Mouse (Mus musculus): ENCODE measurements around the gene Tcf7l2. TPM values are rescaled to one million over a fixed set of nuclear protein-coding genes. Genes with fewer than 3 reads are reported as not detected.

Gene Tcf7l2
- polyA plus RNA-seq, 1 experiment = 45.3 TPM

DNA sequence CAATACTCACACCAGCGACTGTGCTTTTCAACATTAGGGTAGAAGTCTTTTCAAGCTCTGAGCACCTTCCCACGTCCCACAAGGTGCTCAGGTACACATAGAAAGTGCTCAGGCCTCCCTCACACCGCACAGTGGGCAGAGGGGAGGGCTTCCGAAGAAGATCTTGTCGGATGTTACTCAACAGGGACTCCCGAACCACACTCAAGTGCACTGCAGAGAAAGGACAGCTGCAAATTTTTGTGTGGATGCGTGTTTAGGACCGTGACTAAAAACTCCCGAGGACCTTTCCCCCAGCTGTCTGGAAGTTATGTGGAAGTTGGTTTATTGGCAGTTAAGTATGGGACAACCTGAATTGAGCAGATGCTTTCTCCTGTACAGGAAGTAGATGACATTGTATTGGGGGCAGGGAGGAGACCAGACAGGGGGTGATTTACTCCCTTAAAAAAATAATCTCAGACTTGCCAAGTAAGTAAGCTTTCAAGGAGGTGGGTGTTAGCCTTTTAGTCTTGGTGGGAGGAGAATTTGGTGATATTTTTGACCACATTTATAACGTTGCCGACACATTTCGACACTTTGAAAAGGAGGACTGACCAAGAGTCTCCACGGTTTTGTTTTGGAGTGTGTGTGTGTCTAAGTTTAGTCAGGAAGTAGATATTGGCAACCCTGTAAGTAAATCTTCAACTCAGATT lies 5.8 kb downstream of the Tcf7l2 start:
- peaks cover 26% of the 10 kb centered on the region; the same call in 1 of the 2 replicates for H3K36me3 ChIP-seq (ENCODE audit: control insufficient read depth, insufficient read depth, low read length)
- no peak overlapping the region for H3K27ac ChIP-seq (ENCODE audit: insufficient read depth, low read depth, low read length)
- TF ChIP-seq POLR2A (IDR thresholded peaks at IDR 0.05; ENCODE audit: low read depth, low read length) (no peak), CTCF (IDR thresholded peaks at IDR 0.05; ENCODE audit: extremely low read depth, insufficient read length, insufficient replicate concordance, low read depth, low read length) (no peak)
- H3K4me3 ChIP-seq (ENCODE audit: low read depth, low read length) = no peak overlapping the region
- no peaks in the 10 kb centered on the region; the same call in 1 of the 2 replicates for H3K27me3 ChIP-seq (ENCODE audit: control insufficient read depth, insufficient read depth, low read length)
- WGBS = 43% methylated on average over 13 of the region's 13 CpGs
- no peaks in the 10 kb centered on the region; the same call in 1 of the 2 replicates for H3K4me1 ChIP-seq (ENCODE audit: control insufficient read depth, insufficient read depth, insufficient read length, low read length)

DNA sequence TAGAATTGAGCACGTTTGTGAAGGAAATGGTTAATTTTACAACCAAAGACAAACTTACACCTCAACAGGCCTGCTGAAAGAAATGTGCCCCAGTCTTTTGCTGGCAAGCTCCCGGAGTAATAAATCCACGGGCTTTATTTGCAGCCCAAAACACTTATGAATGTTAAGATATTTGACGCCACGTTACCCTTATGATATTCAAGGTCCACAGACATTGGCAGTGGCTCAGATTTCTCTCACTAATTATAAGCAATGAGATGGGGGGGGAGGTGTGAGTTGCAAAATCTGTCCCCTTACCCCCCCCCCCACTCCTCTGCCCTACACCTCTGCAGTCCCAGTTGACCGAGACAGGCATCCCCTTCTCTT lies 6.3 kb downstream of the Tcf7l2 start:
- no peaks in the 10 kb centered on the region; the same call in 1 of the 2 replicates for H3K4me1 ChIP-seq (ENCODE audit: control insufficient read depth, insufficient read depth, insufficient read length, low read length)
- no peak overlapping the region for H3K4me3 ChIP-seq (ENCODE audit: low read depth, low read length)
- no peak overlapping the region for H3K27ac ChIP-seq (ENCODE audit: insufficient read depth, low read depth, low read length)
- WGBS = 36% methylated on average over 6 of the region's 6 CpGs
- TF ChIP-seq POLR2A (IDR thresholded peaks at IDR 0.05; ENCODE audit: low read depth, low read length) = no peak
- no peak for TF ChIP-seq CTCF (IDR thresholded peaks at IDR 0.05; ENCODE audit: extremely low read depth, insufficient read length, insufficient replicate concordance, low read depth, low read length)
- peaks cover 28% of the 10 kb centered on the region; the same call in 1 of the 2 replicates for H3K36me3 ChIP-seq (ENCODE audit: control insufficient read depth, insufficient read depth, low read length)
- H3K27me3 ChIP-seq (ENCODE audit: control insufficient read depth, insufficient read depth, low read length) = no peaks in the 10 kb centered on the region

DNA sequence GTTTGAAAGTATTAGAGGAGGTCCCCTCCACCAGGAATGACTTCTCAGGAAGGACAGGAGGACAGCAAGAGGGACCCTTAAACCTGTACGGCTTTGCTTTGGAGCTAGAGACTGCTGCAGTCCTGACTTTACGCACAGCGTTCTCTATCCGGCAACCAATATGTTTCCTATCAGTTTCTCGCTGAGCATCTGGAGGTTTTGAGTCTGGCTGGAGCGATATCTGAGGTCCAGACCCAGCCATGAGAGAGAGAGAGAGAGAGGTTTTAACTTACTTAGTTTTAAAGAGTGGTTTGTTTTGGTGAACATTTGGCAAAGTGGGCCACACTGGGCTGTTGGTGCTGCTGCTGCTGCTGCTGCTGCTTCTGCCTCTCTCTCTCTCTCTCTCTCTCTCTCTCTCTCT lies 7.2 kb downstream of the Tcf7l2 start:
- 89% methylated on average over 6 of the region's 6 CpGs for WGBS
- H3K36me3 ChIP-seq (ENCODE audit: control insufficient read depth, insufficient read depth, low read length) = peaks cover 31% of the 10 kb centered on the region; the same call in 1 of the 2 replicates
- H3K4me3 ChIP-seq (ENCODE audit: low read depth, low read length) = no peak overlapping the region
- H3K27me3 ChIP-seq (ENCODE audit: control insufficient read depth, insufficient read depth, low read length) = no peaks in the 10 kb centered on the region
- no peak overlapping the region for H3K27ac ChIP-seq (ENCODE audit: insufficient read depth, low read depth, low read length)
- no peaks in the 10 kb centered on the region; the same call in 1 of the 2 replicates for H3K4me1 ChIP-seq (ENCODE audit: control insufficient read depth, insufficient read depth, insufficient read length, low read length)
- TF ChIP-seq CTCF (IDR thresholded peaks at IDR 0.05; ENCODE audit: extremely low read depth, insufficient read length, insufficient replicate concordance, low read depth, low read length) = no peak
- TF ChIP-seq POLR2A (IDR thresholded peaks at IDR 0.05; ENCODE audit: low read depth, low read length) = no peak

DNA sequence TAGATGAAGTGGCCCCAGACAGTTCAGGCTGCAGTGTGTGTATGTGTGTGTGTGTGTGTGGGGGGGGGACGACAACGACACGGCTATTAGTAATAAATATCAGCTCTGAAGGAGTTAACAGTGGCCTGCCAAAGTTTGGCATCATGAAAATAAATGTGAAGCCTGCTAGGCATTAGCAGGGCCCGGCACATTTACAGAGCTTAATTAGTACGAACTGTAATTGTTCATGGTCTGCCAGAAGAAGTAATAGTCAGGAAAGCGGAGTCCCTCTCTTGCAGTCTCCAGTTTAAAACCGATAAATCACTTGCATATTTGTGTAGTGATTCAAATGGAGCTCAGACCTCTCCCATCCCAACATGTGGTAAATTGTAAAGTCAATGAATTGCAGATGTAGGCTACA lies 7.9 kb downstream of the Tcf7l2 start:
- Histone ChIP-seq H3K36me3 (ENCODE audit: control insufficient read depth, insufficient read depth, low read length) (peaks cover 31% of the 10 kb centered on the region; the same call in 1 of the 2 replicates), H3K4me3 (ENCODE audit: low read depth, low read length) (no peak overlapping the region), H3K27me3 (ENCODE audit: control insufficient read depth, insufficient read depth, low read length) (no peaks in the 10 kb centered on the region), H3K27ac (ENCODE audit: insufficient read depth, low read depth, low read length) (no peak overlapping the region), H3K4me1 (ENCODE audit: control insufficient read depth, insufficient read depth, insufficient read length, low read length) (peaks cover 2% of the 10 kb centered on the region; the same call in 1 of the 2 replicates)
- no peak for TF ChIP-seq CTCF (IDR thresholded peaks at IDR 0.05; ENCODE audit: extremely low read depth, insufficient read length, insufficient replicate concordance, low read depth, low read length)
- no peak for TF ChIP-seq POLR2A (IDR thresholded peaks at IDR 0.05; ENCODE audit: low read depth, low read length)
- 84% methylated on average over 7 of the region's 7 CpGs for WGBS

DNA sequence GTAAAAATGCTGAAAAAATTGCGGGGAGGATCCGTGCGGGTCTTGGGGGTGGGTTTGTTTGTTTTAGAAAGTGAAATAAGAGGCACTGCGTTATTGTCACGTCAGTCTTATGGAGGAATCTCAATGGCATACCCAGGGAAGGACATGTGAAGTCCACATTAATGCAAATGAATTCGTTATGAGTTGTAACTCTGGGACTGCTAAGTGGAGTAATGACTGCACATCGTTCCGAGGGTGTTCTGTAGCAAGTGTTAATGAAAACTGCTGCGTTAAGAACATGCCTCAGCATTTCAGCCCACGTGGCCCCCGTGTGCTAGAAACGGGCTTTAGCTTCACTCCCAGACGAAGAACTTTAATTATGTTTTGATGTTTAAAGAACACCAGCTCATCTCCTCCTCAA lies 8.4 kb downstream of the Tcf7l2 start:
- Histone ChIP-seq H3K27ac (ENCODE audit: insufficient read depth, low read depth, low read length) (no peak overlapping the region), H3K4me1 (ENCODE audit: control insufficient read depth, insufficient read depth, insufficient read length, low read length) (peaks cover 2% of the 10 kb centered on the region; the same call in 1 of the 2 replicates), H3K4me3 (ENCODE audit: low read depth, low read length) (no peak overlapping the region), H3K27me3 (ENCODE audit: control insufficient read depth, insufficient read depth, low read length) (no peaks in the 10 kb centered on the region), H3K36me3 (ENCODE audit: control insufficient read depth, insufficient read depth, low read length) (peaks cover 34% of the 10 kb centered on the region; the same call in 1 of the 2 replicates)
- WGBS = 88% methylated on average over 13 of the region's 13 CpGs
- TF ChIP-seq CTCF (IDR thresholded peaks at IDR 0.05; ENCODE audit: extremely low read depth, insufficient read length, insufficient replicate concordance, low read depth, low read length) = no peak
- TF ChIP-seq POLR2A (IDR thresholded peaks at IDR 0.05; ENCODE audit: low read depth, low read length) = no peak

DNA sequence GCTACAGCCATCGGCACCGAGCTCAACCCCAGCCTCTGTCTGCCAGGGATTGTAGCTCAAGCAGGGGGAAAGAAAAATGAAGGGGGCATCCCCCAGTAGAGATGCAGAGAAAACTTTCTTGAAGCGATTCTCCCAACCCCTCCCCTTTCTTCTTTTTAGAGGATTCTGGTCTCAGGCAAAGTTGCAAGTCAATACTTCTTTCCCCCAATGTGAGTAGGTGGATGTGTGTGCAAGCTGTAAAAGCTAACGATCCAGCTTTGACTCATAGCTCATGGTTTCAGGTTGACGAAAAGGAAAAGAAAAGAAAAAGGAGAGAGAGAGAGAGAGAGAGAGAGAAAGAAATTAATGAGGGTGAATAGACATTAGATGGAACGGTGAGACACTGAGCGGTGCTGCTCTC lies 8.8 kb downstream of the Tcf7l2 start:
- no peaks in the 10 kb centered on the region for H3K27me3 ChIP-seq (ENCODE audit: control insufficient read depth, insufficient read depth, low read length)
- WGBS = 84% methylated on average over 7 of the region's 7 CpGs
- peaks cover 2% of the 10 kb centered on the region; the same call in 1 of the 2 replicates for H3K4me1 ChIP-seq (ENCODE audit: control insufficient read depth, insufficient read depth, insufficient read length, low read length)
- no peak overlapping the region for H3K27ac ChIP-seq (ENCODE audit: insufficient read depth, low read depth, low read length)
- TF ChIP-seq CTCF (IDR thresholded peaks at IDR 0.05; ENCODE audit: extremely low read depth, insufficient read length, insufficient replicate concordance, low read depth, low read length) = no peak
- TF ChIP-seq POLR2A (IDR thresholded peaks at IDR 0.05; ENCODE audit: low read depth, low read length) = no peak
- H3K4me3 ChIP-seq (ENCODE audit: low read depth, low read length) = no peak overlapping the region
- H3K36me3 ChIP-seq (ENCODE audit: control insufficient read depth, insufficient read depth, low read length) = peaks cover 34% of the 10 kb centered on the region; the same call in 1 of the 2 replicates

DNA sequence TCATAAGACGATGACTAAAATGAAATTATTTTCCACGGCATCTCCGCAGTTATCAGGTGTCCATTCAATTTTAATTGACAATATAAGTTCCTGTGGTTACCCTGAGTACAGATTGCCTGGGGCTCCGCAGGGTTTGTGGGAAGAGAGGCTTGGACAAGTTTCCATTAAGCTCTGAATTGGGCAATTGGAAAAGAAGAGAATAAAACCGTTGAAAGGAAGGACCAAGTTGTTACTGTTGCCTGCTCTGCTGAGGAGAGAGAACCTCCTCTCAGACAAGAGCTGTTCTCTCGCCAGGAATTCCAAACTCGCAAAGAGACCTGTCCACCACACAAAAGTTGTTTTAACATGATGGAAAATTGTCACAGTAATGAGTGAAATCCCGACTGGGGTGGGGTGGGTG lies 11.2 kb downstream of the Tcf7l2 start:
- no peaks in the 10 kb centered on the region for H3K27me3 ChIP-seq (ENCODE audit: control insufficient read depth, insufficient read depth, low read length)
- no peak for TF ChIP-seq CTCF (IDR thresholded peaks at IDR 0.05; ENCODE audit: extremely low read depth, insufficient read length, insufficient replicate concordance, low read depth, low read length)
- TF ChIP-seq POLR2A (IDR thresholded peaks at IDR 0.05; ENCODE audit: low read depth, low read length) = no peak
- 82% methylated on average over 8 of the region's 8 CpGs for WGBS
- H3K36me3 ChIP-seq (ENCODE audit: control insufficient read depth, insufficient read depth, low read length) = peaks cover 26% of the 10 kb centered on the region
- H3K4me1 ChIP-seq (ENCODE audit: control insufficient read depth, insufficient read depth, insufficient read length, low read length) = 0 out of 2 replicates have a peak, but pooled peaks cover 2% of the 10 kb centered on the region
- no peak overlapping the region for H3K27ac ChIP-seq (ENCODE audit: insufficient read depth, low read depth, low read length)
- no peak overlapping the region for H3K4me3 ChIP-seq (ENCODE audit: low read depth, low read length)
